Mouse (Mus musculus): Measurements from ENCODE around the gene Zfyve27.

- no peak for TF ChIP-seq CTCF (IDR thresholded peaks at IDR 0.05; ENCODE audit: low read depth)
- TF ChIP-seq EP300 (optimal IDR thresholded peaks at IDR 0.05): no peak
Observed at GRCm38 (mm10) chr19:42177461-42177860, 13.7 kb downstream of the Zfyve27 start.

Data from stomach, postnatal 0 days (tissue).